Mouse (Mus musculus): ENCODE data around the gene Ctdspl.

Ctdspl gene

DNA sequence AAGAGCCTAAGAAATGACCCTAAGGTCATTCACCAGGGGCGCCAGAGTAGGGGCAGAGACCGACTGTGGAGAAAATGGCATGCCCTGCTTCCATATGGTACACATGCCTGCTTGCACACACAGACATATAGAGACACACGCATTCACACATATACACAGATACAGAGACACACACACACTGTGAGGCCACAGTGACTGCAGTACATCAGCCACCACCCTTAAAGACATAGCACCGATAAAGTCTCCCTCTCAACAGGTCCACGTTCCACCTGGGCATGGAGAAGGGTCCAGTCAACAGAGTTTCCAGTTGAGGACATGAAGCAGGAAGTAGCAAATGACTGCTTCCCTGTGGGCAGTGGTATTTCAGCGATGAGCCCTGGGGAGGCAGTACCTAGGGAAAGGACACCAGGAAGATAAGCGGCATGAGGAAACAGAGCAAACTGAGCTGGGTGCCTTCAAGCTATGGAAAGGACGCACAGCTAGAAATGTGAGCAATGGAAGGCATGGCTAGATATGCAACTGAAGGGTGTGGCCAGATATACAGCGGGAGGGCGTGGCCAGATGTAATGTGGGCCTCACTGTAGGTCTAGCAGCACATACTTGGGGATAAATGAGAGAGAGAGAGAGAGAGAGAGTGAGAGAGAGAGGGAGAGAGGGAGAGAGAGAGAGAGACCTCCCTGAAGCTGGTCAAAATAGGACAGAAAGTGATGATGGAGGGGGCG is 122.1 kb downstream of the Ctdspl start:
- no peak for ATAC-seq (ENCODE audit: insufficient number of reproducible peaks, low FRiP score, low TSS enrichment)

GRCm38 (mm10) chr9:119051158-119051557 is 124.9 kb downstream of the Ctdspl start:
- no peak for ATAC-seq (ENCODE audit: insufficient number of reproducible peaks, low FRiP score, low TSS enrichment)

- no peak for ATAC-seq (ENCODE audit: insufficient number of reproducible peaks, low FRiP score, low TSS enrichment)
These were observed 126.1 kb downstream of the Ctdspl start, which contains the start of gene Vill for GRCm38 (mm10) chr9:119052154-119052944. TSS of gene Vill (plus strand) at chr9:119052778.

- ATAC-seq (ENCODE audit: insufficient number of reproducible peaks, low FRiP score, low TSS enrichment) = no peak
These were observed 127.8 kb downstream of the Ctdspl start for GRCm38 (mm10) chr9:119053964-119054576.

GRCm38 (mm10) chr9:119055336-119055735 is 129.1 kb downstream of the Ctdspl start:
- ATAC-seq (ENCODE audit: insufficient number of reproducible peaks, low FRiP score, low TSS enrichment) = no peak

DNA sequence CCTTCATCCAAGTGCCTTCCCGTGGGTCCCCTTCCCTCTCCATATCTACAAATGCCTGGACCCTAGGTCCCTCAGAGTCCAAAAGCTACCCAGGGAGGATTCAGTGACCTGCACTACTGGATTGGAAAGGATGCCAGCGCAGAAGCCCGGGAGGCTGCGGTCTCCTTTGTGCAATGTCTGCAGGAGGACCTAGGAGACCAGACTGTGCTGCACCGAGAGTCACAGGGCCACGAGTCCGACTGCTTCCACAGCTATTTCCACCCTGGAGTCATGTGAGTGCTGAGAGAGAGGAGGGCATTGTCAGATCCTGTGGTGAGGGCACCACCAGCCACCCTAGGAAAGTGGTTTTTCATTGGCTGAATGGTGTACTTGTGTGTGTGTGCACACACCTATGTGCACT is 132.0 kb downstream of the Ctdspl start:
- no peak for ATAC-seq (ENCODE audit: insufficient number of reproducible peaks, low FRiP score, low TSS enrichment)

DNA sequence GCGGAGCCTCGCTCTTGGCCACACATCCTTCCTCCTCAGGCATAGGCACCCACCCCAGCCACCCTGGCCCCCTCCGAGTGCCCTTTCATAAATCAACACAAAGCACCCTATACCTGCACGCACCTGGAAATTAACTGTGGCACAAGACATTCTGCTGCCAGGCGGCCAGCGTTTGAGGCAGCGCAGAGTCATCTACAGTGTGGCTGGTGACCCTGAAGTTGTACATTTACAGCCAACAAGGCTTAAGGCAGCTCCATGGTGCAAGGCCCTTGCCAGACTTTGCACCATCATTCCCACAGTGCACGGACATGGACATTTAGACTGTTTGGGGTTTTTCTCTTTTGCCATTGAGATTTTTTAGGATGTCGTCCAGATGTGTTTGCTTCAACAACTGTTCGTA is 134.4 kb downstream of the Ctdspl start:
- ATAC-seq (ENCODE audit: insufficient number of reproducible peaks, low FRiP score, low TSS enrichment) = no peak

- ATAC-seq (ENCODE audit: insufficient number of reproducible peaks, low FRiP score, low TSS enrichment) = no peak
These were observed 136.9 kb downstream of the Ctdspl start for GRCm38 (mm10) chr9:119063036-119063644.

DNA sequence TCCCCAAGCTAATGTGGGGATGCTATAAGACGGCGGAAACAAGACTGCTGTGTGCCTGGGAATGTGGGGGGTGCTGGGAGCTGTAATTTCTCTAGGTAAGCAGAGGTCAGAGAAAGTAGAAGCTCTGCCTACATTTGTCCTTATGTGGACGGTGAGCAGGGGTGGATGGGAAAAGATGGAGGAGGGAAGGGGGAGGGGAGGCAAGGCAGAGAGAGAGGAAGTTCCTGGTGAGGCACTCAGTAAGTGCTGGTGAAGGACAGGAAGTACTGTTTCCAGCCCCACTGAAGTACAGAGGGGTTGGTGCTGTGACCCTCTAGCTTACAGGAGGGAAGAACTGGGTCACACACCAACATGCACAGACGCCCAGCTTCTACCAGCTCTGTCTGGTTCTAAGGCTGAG is 138.0 kb downstream of the Ctdspl start:
- ATAC-seq (ENCODE audit: insufficient number of reproducible peaks, low FRiP score, low TSS enrichment) = no peak

DNA sequence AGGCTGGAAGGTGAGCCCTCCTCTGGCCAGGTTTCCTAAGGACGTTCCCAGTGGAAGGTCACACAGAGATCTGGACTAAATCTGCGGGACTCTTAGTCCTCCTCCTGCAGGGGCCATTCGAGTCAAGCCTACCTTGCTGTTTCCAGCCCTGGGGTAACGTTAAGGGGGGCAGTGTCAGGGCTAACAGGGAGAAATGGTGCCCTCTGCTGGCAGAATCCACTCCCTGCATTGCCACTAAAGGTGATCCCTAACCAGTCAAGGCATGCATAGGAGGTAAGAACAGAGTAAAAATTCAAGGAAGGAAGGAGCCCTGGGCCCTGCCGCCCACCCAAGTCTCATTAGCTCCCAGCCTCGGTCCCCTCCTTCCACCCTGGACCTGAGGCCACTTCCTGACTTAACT is 141.3 kb downstream of the Ctdspl start:
- peak; percentile 17; the same call in 1 of the 2 replicates for ATAC-seq (ENCODE audit: insufficient number of reproducible peaks, low FRiP score, low TSS enrichment)

GRCm38 (mm10) chr9:119068266-119068665 is 142.0 kb downstream of the Ctdspl start:
- no peak for ATAC-seq (ENCODE audit: insufficient number of reproducible peaks, low FRiP score, low TSS enrichment)

DNA sequence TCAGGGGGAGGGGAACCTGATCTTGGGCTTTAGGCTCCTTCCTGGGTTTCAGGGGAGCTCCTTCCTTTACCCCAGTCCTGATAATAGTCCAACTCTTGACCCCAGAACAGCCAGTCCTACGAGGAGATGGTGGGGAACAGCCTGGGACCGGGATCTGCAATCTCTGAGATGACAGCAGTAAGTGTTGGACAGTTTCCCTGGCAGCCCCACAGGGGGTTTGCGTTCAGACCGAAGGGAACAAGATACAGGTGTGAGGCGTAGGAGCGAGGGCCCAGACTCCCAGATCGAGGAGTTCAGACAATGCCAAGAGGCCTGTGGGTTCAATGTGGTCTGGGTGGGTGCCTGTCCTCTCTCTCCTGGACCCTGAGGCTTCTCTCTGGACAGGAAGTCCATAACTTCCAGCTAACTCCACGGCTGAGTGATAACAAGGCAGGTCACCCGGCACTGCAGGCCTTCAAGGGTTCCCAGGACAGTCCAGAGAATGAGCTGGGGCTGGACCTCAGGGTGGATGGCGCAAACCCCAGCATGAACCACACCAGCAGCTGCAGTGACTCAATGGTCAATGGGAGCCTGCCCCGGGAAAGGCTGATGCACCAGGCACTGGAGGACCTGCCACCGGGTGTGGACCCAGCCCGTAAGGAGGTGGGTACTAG is 144.0 kb downstream of the Ctdspl start:
- ATAC-seq (ENCODE audit: insufficient number of reproducible peaks, low FRiP score, low TSS enrichment) = no peak

- no peak for ATAC-seq (ENCODE audit: insufficient number of reproducible peaks, low FRiP score, low TSS enrichment)
These were observed 145.5 kb downstream of the Ctdspl start for GRCm38 (mm10) chr9:119071786-119072185.

- no peak for ATAC-seq (ENCODE audit: insufficient number of reproducible peaks, low FRiP score, low TSS enrichment)
These were observed 147.1 kb downstream of the Ctdspl start for GRCm38 (mm10) chr9:119073184-119073895.

DNA sequence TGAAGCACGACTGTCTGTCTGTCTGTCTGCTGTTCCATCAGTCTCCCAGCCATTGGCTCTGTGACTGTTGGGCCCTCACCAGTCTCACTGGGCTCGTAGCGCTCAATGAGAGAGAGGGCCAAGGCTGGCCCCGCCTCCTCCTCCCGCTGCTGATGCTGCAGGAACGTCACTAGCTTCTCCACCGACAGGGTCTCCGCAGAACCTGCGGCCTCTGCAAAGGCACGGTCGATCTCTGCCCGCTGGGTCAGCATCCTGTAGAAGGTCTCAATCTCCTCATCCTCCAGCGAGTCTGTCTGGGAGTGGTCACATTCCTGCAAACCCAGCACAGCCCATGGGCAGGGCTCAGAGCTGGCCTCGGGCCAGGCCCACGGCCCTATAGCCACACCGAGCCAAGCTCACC is 149.4 kb downstream of the Ctdspl start:
- no peak for ATAC-seq (ENCODE audit: insufficient number of reproducible peaks, low FRiP score, low TSS enrichment)

- no peak for ATAC-seq (ENCODE audit: insufficient number of reproducible peaks, low FRiP score, low TSS enrichment)
These were observed 153.9 kb downstream of the Ctdspl start for GRCm38 (mm10) chr9:119080040-119080675.

DNA sequence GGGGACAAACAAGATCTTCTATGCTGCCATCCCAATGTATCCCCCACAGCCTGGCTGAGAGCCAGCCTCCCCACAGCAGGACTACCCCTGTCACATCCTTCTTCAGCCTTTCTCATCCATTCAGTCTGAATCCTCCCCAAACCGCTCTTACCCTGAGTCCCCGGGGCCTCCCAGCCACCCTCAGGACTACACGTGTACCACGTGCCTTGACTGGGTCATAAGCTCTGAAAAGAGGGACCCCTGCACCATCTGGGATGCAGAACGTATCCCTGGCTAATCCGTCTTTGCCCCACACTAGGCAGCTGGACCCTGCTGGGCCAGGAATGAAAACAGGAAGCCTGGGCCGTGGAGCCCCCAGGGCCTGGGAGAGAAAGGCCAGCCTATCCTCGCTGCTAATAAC is 155.8 kb downstream of the Ctdspl start:
- no peak for ATAC-seq (ENCODE audit: insufficient number of reproducible peaks, low FRiP score, low TSS enrichment)

- no peak for ATAC-seq (ENCODE audit: insufficient number of reproducible peaks, low FRiP score, low TSS enrichment)
These were observed 156.6 kb downstream of the Ctdspl start for GRCm38 (mm10) chr9:119082656-119083430.

- ATAC-seq (ENCODE audit: insufficient number of reproducible peaks, low FRiP score, low TSS enrichment) = no peak
These were observed 157.7 kb downstream of the Ctdspl start for GRCm38 (mm10) chr9:119083966-119084365.
